Mouse (Mus musculus): ENCODE measurements at regions not wholly inside any gene's neighbourhood (a gene's known extent, or its start where the extent isn't known, plus 50 kb on each side); places are given as distances from the start of the nearest gene placed in this dataset.

DNA sequence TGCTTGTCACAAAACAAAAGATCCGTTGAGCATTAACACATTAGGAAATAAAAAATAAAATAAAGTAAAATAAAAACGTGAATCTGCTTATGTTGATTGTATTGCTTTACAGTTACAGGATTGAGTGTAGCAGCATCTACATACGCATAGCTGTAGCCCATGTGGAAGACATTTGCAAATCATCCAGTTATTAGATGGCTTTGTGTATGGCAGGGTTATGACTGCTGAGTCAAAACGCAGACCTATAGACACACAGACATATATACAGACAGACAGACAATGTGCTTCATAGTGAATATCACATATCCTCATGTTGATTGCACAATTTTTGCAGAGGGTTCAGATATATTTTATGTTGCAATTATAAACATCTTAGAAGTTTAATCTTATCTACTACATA is 64.5 kb downstream of the Gm11146 start:
- Histone ChIP-seq H3K36me3 (no peaks in the 10 kb centered on the region), H3K9ac (no peak overlapping the region), H3K9me3 (no peaks in the 10 kb centered on the region), H3K27me3 (replicated peaks) (no peaks in the 10 kb centered on the region), H3K4me1 (replicated peaks) (no peaks in the 10 kb centered on the region), H3K27ac (no peak overlapping the region), H3K4me2 (replicated peaks) (0 out of 2 replicates have a peak overlapping the region, but pooled peaks have one; percentile 22), H3K4me3 (replicated peaks) (no peak overlapping the region)
- ATAC-seq = no peak
- 80% methylated on average over 4 of the region's 4 CpGs for WGBS

DNA sequence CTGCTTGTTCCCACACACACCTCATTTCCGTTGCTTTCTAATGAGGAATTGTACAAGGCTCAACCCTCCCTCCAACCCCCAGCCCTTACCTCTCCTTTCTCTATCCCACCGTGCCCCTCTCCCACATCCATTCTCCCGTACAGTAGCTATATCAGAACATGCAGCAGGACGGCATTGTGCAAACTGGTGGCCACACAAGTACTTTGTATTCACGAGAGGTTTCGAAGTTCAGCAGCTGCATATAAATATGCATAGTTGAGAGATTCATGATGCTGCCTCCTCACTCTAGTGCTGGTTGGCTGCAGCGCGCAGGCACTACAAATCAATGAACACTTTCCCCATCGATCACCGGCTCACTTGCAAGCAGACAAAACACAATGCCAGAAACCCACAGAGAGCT is 65.1 kb downstream of the Gm11146 start:
- no peaks in the 10 kb centered on the region for H3K36me3 ChIP-seq
- ATAC-seq = no peak
- peak overlapping the region; percentile 22; the same call in 1 of the 2 replicates for H3K4me2 ChIP-seq (replicated peaks)
- no peak overlapping the region for H3K4me3 ChIP-seq (replicated peaks)
- no peak overlapping the region for H3K27ac ChIP-seq
- 64% methylated on average over 10 of the region's 10 CpGs for WGBS
- H3K4me1 ChIP-seq (replicated peaks) = no peaks in the 10 kb centered on the region
- H3K9me3 ChIP-seq = no peaks in the 10 kb centered on the region
- H3K27me3 ChIP-seq (replicated peaks) = no peaks in the 10 kb centered on the region
- H3K9ac ChIP-seq = no peak overlapping the region

DNA sequence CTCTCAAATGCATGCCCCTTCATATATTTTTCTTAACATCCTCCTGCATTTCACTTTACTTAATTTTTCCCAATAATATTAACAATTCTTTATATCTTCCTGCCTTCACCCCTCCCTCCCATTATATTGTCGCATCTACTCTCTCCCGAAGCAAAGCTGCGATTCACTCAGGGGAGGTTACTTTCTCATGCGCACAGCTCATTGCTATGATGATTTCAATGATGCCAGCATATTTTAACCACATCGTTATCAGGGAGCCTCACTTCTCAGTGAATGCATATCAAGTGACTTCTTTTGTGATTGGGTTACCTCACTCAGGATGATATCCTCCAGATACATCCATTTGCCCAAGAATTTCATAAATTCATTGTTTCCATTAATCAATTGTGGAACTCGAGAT is 65.6 kb downstream of the Gm11146 start:
- H3K27ac ChIP-seq = no peak overlapping the region
- no peaks in the 10 kb centered on the region for H3K9me3 ChIP-seq
- H3K36me3 ChIP-seq = no peaks in the 10 kb centered on the region
- H3K9ac ChIP-seq = no peak overlapping the region
- H3K4me2 ChIP-seq (replicated peaks) = peak overlapping the region; percentile 22; the same call in 1 of the 2 replicates
- 76% methylated on average over 6 of the region's 6 CpGs for WGBS
- no peaks in the 10 kb centered on the region for H3K27me3 ChIP-seq (replicated peaks)
- ATAC-seq = no peak
- H3K4me1 ChIP-seq (replicated peaks) = no peaks in the 10 kb centered on the region
- no peak overlapping the region for H3K4me3 ChIP-seq (replicated peaks)

DNA sequence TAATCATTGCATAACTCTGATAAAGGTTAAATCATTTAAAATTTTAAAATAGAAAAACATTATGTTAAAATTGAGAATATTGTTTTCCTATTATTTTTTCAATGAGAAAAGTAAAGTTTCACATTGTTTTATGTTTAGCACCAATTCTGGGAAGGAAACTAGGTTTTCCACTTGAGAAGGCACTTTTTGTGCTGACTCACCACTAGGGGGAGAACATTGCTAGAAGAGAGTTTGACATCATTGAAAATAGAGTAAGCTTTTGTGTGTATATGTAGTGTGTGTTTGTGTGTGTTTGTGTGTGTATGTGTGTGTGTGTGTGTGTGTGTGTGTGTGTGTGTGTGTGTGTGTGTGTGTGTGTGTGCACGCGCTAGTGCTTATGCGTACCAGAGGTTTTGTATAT is 66.9 kb downstream of the Gm11146 start:
- no peak for ATAC-seq
- H3K36me3 ChIP-seq = no peaks in the 10 kb centered on the region
- H3K27me3 ChIP-seq (replicated peaks) = no peaks in the 10 kb centered on the region
- no peak overlapping the region for H3K9ac ChIP-seq
- H3K9me3 ChIP-seq = no peaks in the 10 kb centered on the region
- no peaks in the 10 kb centered on the region for H3K4me1 ChIP-seq (replicated peaks)
- H3K4me2 ChIP-seq (replicated peaks) = no peak overlapping the region
- H3K4me3 ChIP-seq (replicated peaks) = no peak overlapping the region
- 100% methylated on average over 3 of the region's 3 CpGs for WGBS
- H3K27ac ChIP-seq = no peak overlapping the region

DNA sequence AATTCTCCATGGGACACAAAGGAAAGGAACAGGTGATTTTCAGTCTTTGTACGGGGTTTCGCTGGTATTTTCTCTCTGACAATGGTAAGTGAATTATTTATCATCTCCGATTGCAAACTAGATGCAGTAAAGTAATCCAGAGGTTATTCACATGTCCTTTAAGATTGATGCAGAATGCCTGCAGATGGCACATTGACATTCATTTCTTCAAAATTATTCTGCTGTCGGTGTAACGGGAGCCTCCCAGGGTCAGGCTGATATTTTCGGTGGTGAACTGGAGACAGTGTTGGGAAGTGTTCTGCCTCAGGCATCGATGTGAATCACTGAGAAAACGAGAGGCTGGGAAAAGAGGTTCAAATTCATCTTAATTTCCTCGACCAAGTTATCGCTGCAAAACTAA is 70.3 kb downstream of the Gm11146 start:
- Histone ChIP-seq H3K9ac (no peak overlapping the region), H3K4me3 (replicated peaks) (no peak overlapping the region), H3K27me3 (replicated peaks) (no peaks in the 10 kb centered on the region), H3K27ac (no peak overlapping the region), H3K36me3 (no peaks in the 10 kb centered on the region), H3K9me3 (no peaks in the 10 kb centered on the region), H3K4me2 (replicated peaks) (no peak overlapping the region), H3K4me1 (replicated peaks) (no peaks in the 10 kb centered on the region)
- no peak for ATAC-seq
- WGBS = 85% methylated on average over 10 of the region's 10 CpGs

DNA sequence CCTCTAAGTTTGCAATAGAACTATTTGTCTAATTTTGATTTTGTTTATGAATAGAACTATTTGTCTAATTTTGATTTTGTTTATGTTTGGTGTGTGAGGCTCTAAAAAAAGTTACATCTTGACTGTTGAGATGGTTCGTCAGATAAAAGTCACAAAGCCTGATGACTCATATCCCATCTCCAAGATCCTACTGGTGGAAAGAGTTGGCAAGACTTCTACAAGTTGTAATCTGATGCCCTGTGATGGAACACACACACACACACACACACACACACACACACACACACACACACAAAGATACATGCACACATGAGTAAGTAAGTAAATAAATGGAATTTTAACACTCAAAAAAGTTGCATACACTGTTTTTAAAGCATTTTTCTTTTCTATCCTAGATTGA is 73.9 kb downstream of the Gm11146 start:
- 50% methylated on average over 1 of the region's 1 CpGs for WGBS

DNA sequence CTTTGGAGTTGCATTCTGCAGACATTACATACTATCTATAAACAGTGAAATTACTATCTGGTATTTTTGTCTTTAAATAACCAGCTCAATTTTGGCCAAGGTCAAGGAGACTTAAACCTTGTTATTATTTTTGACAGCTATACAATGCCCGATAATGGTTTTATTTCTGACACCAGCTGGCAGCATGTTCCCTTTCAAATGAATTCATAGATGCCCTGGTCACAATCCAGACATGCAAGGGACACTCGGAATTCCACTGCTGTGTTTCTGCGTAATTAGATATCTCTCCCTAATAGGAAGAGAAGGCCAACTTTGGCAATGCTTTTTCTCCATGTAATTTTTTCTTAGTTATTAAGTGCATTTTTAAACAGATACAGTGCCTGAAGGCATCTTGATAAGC is 87.3 kb downstream of the Gm11146 start:
- ATAC-seq = no peak
- 83% methylated on average over 3 of the region's 3 CpGs for WGBS
- H3K36me3 ChIP-seq = no peaks in the 10 kb centered on the region
- H3K4me3 ChIP-seq (replicated peaks) = no peak overlapping the region
- no peaks in the 10 kb centered on the region for H3K4me1 ChIP-seq (replicated peaks)
- H3K9ac ChIP-seq = no peak overlapping the region
- H3K27ac ChIP-seq = no peak overlapping the region
- no peaks in the 10 kb centered on the region for H3K27me3 ChIP-seq (replicated peaks)
- no peaks in the 10 kb centered on the region for H3K9me3 ChIP-seq
- H3K4me2 ChIP-seq (replicated peaks) = no peak overlapping the region

More for the DNA sequence above, 73.9 kb downstream of the Gm11146 start:
- Histone ChIP-seq H3K4me3 (replicated peaks) (no peak overlapping the region), H3K36me3 (no peaks in the 10 kb centered on the region), H3K9ac (no peak overlapping the region), H3K27ac (no peak overlapping the region), H3K4me2 (replicated peaks) (no peak overlapping the region), H3K4me1 (replicated peaks) (no peaks in the 10 kb centered on the region), H3K9me3 (no peaks in the 10 kb centered on the region), H3K27me3 (replicated peaks) (no peaks in the 10 kb centered on the region)
- no peak for ATAC-seq

DNA sequence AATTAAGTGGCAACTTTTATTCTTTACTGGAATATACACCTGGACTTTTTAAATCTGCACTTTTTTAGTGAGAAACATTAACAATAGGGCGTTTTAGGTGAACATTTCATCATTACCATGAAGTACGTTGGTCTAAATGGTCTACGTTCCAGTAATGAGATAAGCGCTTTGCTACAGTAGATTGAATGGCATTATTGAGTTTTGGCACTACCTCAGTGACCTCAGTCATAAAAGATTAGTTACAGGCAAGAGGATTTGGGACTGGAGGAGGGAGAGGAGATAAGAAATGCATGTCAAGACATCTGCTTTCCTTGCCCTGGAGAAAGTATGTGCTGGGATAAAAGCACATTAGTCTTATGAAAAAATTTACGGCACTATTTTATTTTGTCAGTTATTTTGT is 98.3 kb downstream of the Gm11146 start:
- Histone ChIP-seq H3K4me1 (replicated peaks) (no peaks in the 10 kb centered on the region), H3K27me3 (replicated peaks) (no peaks in the 10 kb centered on the region), H3K27ac (no peak overlapping the region), H3K9me3 (no peaks in the 10 kb centered on the region), H3K9ac (no peak overlapping the region), H3K36me3 (no peaks in the 10 kb centered on the region), H3K4me2 (replicated peaks) (no peak overlapping the region), H3K4me3 (replicated peaks) (no peak overlapping the region)
- no peak for ATAC-seq
- WGBS = 74% methylated on average over 5 of the region's 5 CpGs

DNA sequence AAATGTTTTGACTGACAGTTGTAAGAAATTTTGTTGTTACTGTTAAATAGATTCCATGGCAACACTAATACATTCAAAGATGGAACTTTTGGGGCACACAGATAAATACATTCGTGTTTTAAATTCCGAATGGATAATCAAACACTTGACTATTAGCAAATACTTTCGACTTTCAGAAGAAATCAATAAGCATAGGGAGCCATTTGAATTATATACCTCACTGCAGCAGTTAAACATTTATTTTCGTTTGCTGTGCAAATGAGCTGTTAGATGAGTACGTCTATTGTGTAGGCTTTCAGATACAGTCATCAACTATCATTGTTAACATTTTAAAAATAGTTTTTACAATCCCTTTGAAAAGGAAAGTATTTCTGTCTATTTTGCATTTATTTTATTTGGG is 99.0 kb downstream of the Gm11146 start:
- no peak overlapping the region for H3K4me3 ChIP-seq (replicated peaks)
- 77% methylated on average over 5 of the region's 5 CpGs for WGBS

DNA sequence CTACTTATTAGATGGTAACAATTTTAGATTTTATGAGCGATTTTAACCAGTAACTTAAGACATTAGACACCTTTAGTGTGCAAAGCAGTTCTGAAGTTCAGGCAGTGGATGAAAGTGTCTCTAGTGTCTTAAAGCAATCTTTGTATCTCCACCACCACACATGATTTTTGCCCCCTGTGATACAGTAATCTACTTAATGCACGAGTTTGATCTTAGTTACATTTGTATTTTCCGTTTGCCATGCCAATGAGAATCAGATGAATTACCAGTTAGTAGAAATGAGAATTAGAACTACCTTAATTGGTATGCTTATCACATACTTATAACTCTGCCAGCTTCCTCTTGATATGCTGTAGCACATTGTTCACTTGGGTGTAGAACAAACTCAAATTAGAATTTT is 99.9 kb downstream of the Gm11146 start:
- Histone ChIP-seq H3K4me1 (replicated peaks) (no peaks in the 10 kb centered on the region), H3K9ac (no peak overlapping the region), H3K36me3 (no peaks in the 10 kb centered on the region), H3K4me3 (replicated peaks) (no peak overlapping the region), H3K27ac (no peak overlapping the region), H3K27me3 (replicated peaks) (no peaks in the 10 kb centered on the region), H3K9me3 (no peaks in the 10 kb centered on the region), H3K4me2 (replicated peaks) (no peak overlapping the region)
- no peak for ATAC-seq
- 74% methylated on average over 3 of the region's 3 CpGs for WGBS

More for the DNA sequence above, 99.0 kb downstream of the Gm11146 start:
- H3K9me3 ChIP-seq = no peaks in the 10 kb centered on the region
- H3K9ac ChIP-seq = no peak overlapping the region
- H3K4me2 ChIP-seq (replicated peaks) = no peak overlapping the region
- no peaks in the 10 kb centered on the region for H3K27me3 ChIP-seq (replicated peaks)
- no peaks in the 10 kb centered on the region for H3K36me3 ChIP-seq
- no peak for ATAC-seq
- no peaks in the 10 kb centered on the region for H3K4me1 ChIP-seq (replicated peaks)
- no peak overlapping the region for H3K27ac ChIP-seq

DNA sequence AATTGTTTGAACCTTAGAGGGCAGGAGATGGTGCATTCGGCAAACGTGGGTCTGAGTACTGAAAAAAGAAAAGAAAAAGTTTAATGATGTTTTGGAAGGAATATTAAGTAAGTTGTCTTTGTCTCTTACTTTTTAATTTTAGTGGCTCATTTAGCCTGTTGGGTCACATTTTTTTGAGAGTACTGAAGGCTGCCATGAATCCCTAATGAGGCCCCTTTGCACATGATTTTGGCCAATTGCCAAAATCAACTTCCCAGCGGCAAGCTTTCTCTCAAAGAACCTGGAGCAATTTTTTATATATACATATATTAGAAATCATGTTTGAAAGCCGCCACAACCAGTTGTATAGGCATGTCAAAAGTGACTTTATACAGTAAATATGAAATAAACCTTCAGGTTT is 100.9 kb downstream of the Gm11146 start:
- Histone ChIP-seq H3K36me3 (no peaks in the 10 kb centered on the region), H3K9me3 (no peaks in the 10 kb centered on the region), H3K4me1 (replicated peaks) (no peaks in the 10 kb centered on the region), H3K4me2 (replicated peaks) (peak overlapping the region; percentile 42), H3K27me3 (replicated peaks) (no peaks in the 10 kb centered on the region), H3K27ac (peak overlapping the region; percentile 65), H3K9ac (no peak overlapping the region), H3K4me3 (replicated peaks) (peak overlapping the region; percentile 20; the same call in 1 of the 2 replicates)
- 27% methylated on average over 4 of the region's 4 CpGs for WGBS
- 0 out of 2 replicates have a peak, but pooled peaks have one; percentile 16 for ATAC-seq

DNA sequence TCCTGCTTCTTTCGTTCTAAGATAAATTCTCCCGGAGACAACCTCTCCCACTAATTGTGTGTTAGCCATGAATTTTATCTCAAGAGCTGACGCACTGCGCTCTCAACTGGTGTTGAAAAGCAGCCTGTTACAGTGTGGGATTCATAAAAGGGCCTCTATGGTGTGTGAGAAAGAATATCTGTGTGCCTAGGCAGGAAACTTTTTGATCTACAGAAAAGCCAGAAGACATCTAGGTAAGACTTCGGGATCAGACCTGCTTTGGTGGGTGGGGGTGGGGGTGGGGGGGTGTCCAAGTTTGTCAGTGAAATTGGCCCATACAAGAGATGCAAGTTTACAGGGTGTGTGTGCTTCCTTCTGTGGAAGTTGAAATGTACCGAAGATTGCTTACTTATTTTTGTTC is 101.5 kb downstream of the Gm11146 start:
- peak overlapping the region; percentile 20 for H3K4me3 ChIP-seq (replicated peaks)
- no peaks in the 10 kb centered on the region for H3K9me3 ChIP-seq
- no peaks in the 10 kb centered on the region for H3K27me3 ChIP-seq (replicated peaks)
- H3K4me2 ChIP-seq (replicated peaks) = peak overlapping the region; percentile 42
- 38% methylated on average over 6 of the region's 6 CpGs for WGBS
- no peaks in the 10 kb centered on the region for H3K4me1 ChIP-seq (replicated peaks)
- H3K9ac ChIP-seq = no peak overlapping the region
- no peaks in the 10 kb centered on the region for H3K36me3 ChIP-seq
- H3K27ac ChIP-seq = peak overlapping the region; percentile 65
- ATAC-seq = peak; percentile 83

DNA sequence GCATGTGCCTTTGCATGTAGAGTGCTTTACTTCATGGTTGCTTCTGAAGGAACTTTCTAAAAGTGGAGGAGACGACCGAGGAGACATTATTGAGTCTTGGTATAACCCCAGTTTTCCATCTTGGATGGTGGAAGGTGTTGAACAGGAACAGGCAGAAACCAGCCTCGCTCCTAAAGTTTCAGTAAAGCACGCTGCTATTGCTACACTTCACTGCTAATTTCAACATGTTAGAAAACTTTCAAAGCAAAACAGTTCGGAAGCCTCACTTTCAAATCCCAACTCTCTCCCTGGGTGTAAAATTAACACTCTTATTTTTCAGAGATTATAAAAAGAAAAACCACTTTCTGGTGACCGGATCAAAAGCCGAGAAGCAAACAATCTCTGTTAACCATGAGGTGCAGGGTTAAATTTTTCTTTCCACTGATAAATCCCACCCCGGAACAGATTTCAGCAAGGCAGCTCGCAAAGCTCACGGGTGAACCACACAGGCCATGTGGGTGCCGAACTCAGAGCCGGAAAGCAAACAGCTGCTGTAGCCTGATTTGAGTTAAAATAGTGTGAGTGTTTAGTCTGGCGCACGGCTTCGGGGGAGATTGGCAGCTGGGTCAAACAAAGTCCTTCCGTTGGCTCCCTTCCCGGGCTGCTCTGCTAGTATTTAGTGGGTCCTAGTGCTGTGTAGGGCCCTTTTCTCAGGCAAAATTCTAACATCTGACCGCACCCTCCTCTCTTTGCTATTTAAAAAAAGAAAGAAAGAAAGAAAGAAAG is 102.2 kb downstream of the Gm11146 start:
- ATAC-seq = peak; percentile 95
- WGBS = 27% methylated on average over 18 of the region's 18 CpGs
- Histone ChIP-seq H3K27me3 (replicated peaks) (no peaks in the 10 kb centered on the region), H3K4me1 (replicated peaks) (no peaks in the 10 kb centered on the region), H3K4me2 (replicated peaks) (peak overlapping the region; percentile 34), H3K9me3 (no peaks in the 10 kb centered on the region), H3K27ac (peak overlapping the region; percentile 18; the same call in 1 of the 2 replicates), H3K9ac (no peak overlapping the region), H3K36me3 (no peaks in the 10 kb centered on the region), H3K4me3 (replicated peaks) (no peak overlapping the region)

Measured in intestine, embryonic 15.5 days (tissue).